Mouse (Mus musculus) left cerebral cortex, adult 8-10 months (tissue): ENCODE data around the gene Smg9. TPM values are rescaled to one million over a fixed set of nuclear protein-coding genes. Genes with fewer than 3 reads are reported as not detected.
"Not testable (repeated sequence)": the region's sequence is repeated elsewhere in the genome, so short reads cannot be mapped to it uniquely, and the experiment has no call there.

Experiments used
- DNase-seq, 2 experiments: peaks; one replicate each; pipeline ENCODE4 v3.0.0; 2022; ENCODE audit warnings: low spot score in 2 of 2
- total RNA-seq, 4 experiments: library from RNA; stranded (reverse); gene quantifications; 2 replicates each; pipeline ENCODE4 v1.2.4; 2022

Gene Smg9
- total RNA-seq, 4 experiments from 2014 or later, result 40.2 to 47.7 (median 43.4) TPM

DNA sequence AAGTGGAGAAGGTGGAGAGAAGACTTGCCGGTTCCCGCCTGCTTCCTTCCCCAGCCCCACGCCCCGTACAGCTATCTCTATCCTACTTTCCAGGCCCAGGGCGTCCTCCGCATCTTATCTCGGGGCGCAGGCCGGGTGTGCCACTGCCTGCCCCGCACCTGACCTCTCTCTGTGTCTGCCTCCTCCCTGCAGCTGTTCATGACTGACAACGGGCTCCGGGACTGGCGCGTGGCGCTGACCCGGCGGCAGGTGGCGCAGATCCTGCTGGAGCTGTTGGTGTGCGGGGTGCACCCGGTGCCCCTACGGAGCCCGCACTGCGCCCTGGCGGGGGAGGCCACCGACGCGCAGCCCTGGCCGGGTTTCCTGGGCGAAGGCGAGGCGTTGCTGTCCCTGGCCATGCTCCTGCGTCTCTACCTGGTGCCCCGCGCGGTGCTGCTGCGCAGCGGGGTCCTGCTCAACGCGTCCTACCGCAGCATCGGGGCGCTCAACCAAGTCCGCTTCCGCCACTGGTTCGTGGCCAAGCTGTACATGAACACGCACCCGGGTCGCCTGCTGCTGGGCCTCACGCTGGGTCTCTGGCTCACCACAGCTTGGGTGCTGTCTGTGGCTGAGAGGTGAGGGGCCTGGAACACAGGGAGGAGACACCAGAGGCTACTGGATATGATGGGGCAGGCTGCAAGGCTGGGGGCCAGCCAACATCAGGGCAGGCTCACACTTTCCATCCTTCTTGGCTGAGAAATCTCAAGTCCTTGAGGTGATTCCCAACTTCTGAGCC lies 22.1 kb upstream of the Smg9 start:
- no peak for DNase-seq

DNA sequence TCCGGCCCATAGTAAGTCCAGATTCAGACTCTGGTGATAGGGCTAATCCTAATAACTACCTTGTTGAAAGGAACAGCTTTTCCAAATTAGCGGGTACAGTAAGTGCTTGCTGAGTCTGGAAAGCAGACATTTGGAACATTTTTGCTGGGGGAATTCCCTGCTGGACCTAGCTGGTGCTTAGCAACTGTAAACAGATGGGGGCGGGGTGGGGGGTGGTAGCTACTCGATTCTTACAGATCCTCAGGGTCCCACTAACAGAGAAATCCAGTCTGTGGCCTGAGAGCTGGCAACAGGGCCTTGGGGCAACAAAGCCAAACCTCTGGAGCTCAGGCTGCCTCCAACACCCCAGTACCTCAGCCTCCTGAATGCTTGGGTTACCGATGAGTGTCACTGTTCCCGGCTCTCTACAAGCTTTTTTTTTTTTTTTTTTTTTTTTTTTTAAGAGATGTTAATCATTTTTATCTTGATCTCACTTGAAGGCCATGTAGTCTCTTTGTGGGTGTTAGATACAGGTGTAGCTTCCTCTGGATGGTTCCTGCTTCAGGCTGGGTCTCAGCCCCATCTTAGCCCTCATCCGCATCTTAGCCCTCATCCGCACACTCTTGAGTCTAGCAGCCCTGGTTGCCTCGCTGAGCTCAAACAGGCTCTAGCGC lies 21.2 kb upstream of the Smg9 start:
- DNase-seq, result no peak

GRCm38 (mm10) chr7:24379934-24380333 lies 19.5 kb upstream of the Smg9 start:
- DNase-seq, result no peak

- DNase-seq, result no peak
Observed at GRCm38 (mm10) chr7:24380370-24380769, 19.0 kb upstream of the Smg9 start.

DNA sequence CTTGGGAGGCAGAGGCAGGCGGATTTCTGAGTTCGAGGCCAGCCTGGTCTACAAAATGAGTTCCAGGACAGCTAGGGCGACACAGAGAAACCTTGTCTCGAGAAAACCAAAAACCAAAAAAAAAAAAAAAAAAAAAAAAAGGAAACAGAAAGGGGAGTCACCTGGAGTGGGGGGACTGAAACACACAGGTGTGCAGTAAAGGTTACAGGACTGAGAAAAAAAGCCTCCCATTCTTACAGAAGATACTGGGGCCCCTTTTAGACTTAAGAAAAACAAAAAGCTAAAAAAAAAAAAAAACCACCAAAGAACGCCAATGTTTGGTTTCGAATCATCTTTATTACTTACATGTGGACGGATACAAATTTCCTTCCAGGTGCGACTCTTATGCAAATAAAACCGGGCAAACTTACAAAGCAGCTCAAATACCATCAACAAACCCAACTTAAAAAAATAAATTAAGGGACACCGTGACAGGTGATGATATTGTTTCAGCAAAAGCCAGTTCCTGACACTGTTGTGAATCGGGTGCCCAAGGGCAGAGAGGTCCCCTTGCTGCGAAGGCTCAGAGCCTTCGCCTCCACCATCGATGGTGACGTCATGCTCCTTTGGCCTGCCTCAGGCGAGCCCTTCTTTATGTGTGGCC lies 16.6 kb upstream of the Smg9 start:
- no peak for DNase-seq

- no peak for DNase-seq
Observed at GRCm38 (mm10) chr7:24384070-24384469, 15.3 kb upstream of the Smg9 start.

DNA sequence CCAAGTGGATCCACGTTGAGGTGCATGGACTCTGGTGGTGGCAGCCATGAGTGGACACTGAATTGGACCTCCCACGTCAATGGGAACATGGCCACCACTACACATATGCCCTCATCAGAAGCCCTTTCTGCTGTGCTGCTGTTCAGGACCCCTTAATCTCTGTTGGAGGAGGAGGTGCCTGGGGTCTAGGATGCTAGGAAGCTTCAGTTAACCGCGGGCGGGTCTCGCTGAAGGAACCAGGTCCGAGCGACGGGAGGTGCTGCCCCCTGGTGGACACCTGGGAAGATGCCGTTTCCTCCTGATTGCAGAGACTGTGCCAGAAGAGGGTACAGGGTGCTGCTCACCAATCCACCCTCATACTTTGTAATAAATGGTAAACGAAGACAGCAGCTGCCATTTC lies 14.6 kb upstream of the Smg9 start:
- DNase-seq, result peak in 1 of 2 experiments; percentile 52

GRCm38 (mm10) chr7:24387059-24387556 lies 12.3 kb upstream of the Smg9 start:
- DNase-seq, result no peak

DNA sequence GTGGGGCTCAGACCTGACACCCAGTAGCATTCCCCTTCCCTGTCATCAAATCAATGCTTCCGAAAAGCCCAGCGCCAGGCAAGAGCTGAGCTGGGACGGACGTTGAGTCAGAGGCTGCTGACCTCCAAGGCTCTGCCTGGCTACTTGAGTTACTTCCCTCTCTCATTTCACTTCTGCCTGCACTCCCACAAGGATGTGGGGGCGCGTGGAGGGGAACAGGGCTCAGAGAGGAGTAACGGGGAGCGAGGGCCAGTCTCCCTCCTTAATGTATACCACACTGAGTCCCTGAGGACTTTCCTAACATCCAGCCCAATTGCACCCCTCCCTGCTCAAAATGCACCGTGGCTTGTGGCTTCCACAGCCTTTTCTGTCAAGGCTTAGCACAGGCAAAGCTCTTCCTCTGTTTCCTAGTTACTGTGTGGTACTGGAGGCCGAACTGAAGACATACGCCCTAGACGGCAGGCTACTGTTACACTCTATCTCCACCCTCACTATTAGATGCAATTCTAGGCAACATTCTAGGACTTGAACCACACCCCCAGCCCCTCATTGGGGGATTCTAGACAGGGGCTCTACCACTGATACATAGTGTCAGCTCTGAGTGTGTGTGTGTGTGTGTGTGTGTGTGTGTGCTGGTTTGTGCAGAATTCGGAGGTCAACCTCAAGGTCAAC lies 9.8 kb upstream of the Smg9 start:
- no peak for DNase-seq

DNA sequence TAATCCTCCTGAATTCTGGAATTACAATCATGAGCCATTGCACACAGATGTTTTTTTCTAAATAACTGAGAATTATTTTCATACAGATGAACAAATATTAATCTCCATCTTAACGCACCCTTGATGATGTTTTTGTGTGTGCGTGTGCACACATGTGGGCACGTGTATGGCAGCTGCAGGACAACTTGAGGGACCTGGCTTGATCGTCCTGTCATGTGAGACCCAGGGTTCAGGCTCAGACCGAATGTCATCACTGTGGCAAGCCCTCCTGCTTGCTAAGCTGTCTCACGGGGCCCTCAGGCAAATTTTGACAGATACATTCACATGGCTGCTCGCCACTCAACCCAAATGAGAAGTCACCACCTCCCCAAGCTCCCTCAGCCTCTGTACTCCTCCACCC lies 8.9 kb upstream of the Smg9 start:
- DNase-seq, result no peak

GRCm38 (mm10) chr7:24391077-24391476 lies 8.3 kb upstream of the Smg9 start:
- DNase-seq, result no peak

- DNase-seq, result no peak
Observed at GRCm38 (mm10) chr7:24391687-24392086, 7.7 kb upstream of the Smg9 start.

DNA sequence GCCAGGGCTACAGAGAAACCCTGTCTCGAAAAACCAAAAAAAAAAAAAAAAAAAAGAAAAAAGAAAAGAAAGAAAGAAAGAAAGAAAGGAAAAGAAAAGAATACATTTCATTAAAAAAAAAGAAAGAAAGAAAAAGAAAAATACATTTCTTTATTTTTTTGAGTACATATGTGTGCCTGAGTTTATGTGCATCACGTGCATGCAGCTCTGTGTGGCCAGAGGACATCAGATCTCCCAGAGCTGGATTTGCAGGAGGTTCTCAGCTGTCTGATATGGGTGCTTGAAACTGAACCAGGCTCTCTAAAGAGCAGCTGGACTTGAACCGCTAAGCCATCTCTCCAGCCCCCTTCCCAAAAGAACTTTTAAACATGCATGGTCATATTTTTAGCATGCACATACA lies 5.4 kb upstream of the Smg9 start:
- no peak for DNase-seq

- DNase-seq, result no peak
Observed at GRCm38 (mm10) chr7:24394475-24395161, 4.8 kb upstream of the Smg9 start.

- no peak for DNase-seq
Observed at GRCm38 (mm10) chr7:24396832-24397231, 2.6 kb upstream of the Smg9 start.

- no peak for DNase-seq
Observed at GRCm38 (mm10) chr7:24398364-24398913, 980 bp upstream of the Smg9 start.

- DNase-seq, result no peak
Observed at GRCm38 (mm10) chr7:24400082-24400452, 648 bp downstream of the Smg9 start.

- DNase-seq, result not testable (repeated sequence)
Observed at GRCm38 (mm10) chr7:24400489-24400888, 1.1 kb downstream of the Smg9 start.

DNA sequence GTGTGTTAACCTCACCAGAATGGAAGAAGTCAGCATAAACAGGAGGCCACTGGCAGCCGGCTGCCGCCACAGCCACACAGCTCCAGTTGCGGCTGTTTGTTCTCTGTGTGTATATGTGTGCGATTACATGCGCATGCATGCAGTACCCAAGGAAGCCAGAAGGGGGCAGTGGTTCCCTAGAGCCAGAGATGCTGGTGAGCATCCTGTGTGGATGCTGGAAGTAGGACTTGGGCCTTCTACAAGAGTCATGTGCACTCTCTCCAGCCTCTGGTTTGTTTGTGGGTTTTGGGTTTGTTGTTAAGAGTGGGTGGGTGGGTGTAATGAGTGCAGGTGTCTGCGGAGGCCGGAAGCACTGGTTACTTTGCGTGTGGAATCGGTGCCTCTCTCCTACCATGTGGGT lies 3.4 kb downstream of the Smg9 start:
- DNase-seq, result no peak

- no peak for DNase-seq
Observed at GRCm38 (mm10) chr7:24405649-24406048, 6.2 kb downstream of the Smg9 start.
